Mouse (Mus musculus) hindbrain, embryonic 14.5 days (tissue): ENCODE measurements around the gene Ang5. TPM values are rescaled to one million over a fixed set of nuclear protein-coding genes. Genes with fewer than 3 reads are reported as not detected.
"Not testable (repeated sequence)": the region's sequence is repeated elsewhere in the genome, so short reads cannot be mapped to it uniquely, and the experiment has no call there.

ENCODE experiments used
- ATAC-seq: fragments of 200-750 bp; cut with Nextera tagmentation; 2 replicates; pipeline ENCODE4 v1.8.0; 2017; ENCODE audit warnings: moderate number of reproducible peaks, mild to moderate bottlenecking, moderate TSS enrichment, moderate library complexity; ENCODE audit not compliant: low FRiP score
- DNase-seq: peaks from one replicate; pipeline ENCODE4 v3.0.0-alpha.2; 2015; ENCODE audit warnings: low spot score
- H3K27ac ChIP-seq: fragments of 300-500 bp; sonication (generic); 2 replicates; pipeline ENCODE4 v1.5.1; 2014; ENCODE audit warnings: mild to moderate bottlenecking, moderate library complexity
- H3K27me3 ChIP-seq: fragments of 300-500 bp; sonication (generic); 2 replicates; pipeline ENCODE4 v1.6.1; 2014; ENCODE audit warnings: mild to moderate bottlenecking, low read length, mixed read lengths; ENCODE audit not compliant: control insufficient read depth, insufficient read depth
- H3K36me3 ChIP-seq: fragments of 300-500 bp; sonication (generic); replicated peaks from 2 replicates; pipeline ENCODE4 v1.6.1; 2014; ENCODE audit not compliant: control insufficient read depth, insufficient read depth
- H3K4me1 ChIP-seq: fragments of 300-500 bp; sonication (generic); replicated peaks from 2 replicates; pipeline ENCODE4 v1.6.1; 2014; ENCODE audit warnings: antibody characterized with exemption, low read length, mixed read lengths; ENCODE audit not compliant: control insufficient read depth, insufficient read depth
- H3K4me2 ChIP-seq: fragments of 300-500 bp; sonication (generic); replicated peaks from 2 replicates; pipeline ENCODE4 v1.6.1; 2014; ENCODE audit warnings: mild to moderate bottlenecking, moderate library complexity
- H3K4me3 ChIP-seq: fragments of 300-500 bp; sonication (generic); replicated peaks from 2 replicates; pipeline ENCODE4 v1.5.1; 2014; ENCODE audit warnings: mild to moderate bottlenecking, low read length
- H3K9ac ChIP-seq: fragments of 300-500 bp; sonication (generic); 2 replicates; pipeline ENCODE4 v1.6.1; 2014
- H3K9me3 ChIP-seq: fragments of 300-500 bp; sonication (generic); 2 replicates; pipeline ENCODE4 v1.6.1; 2016; ENCODE audit warnings: low read length; ENCODE audit not compliant: control insufficient read depth
- WGBS: fragments of 180-500 bp; shearing (Covaris S2); extraction: QIAGEN DNeasy Blood & Tissue Kit; methylation state at CpG from one replicate; pipeline ENCODE4 v1.1.7; 2014; 5-methylcytosine and 5-hydroxymethylcytosine counted together
- polyA plus RNA-seq: library from polyadenylated mRNA; unstranded; fragments of >200 nt; fragmentation: Nextera tagmentation; extraction: Ambion mirVana; gene quantifications from 2 replicates; pipeline ENCODE4 v1.2.1, GENCODE M21; 2014

The Ang5 gene
- not detected in 2 replicates for polyA plus RNA-seq

GRCm38 (mm10) chr14:43956769-43957168 is at the start of gene Ang5:
Gene Ang5 (plus strand): TSS chr14:43957069.
- H3K4me1 ChIP-seq, H3K27me3 ChIP-seq, H3K9ac ChIP-seq, ATAC-seq, H3K4me3 ChIP-seq, H3K36me3 ChIP-seq, H3K9me3 ChIP-seq, H3K27ac ChIP-seq, DNase-seq, H3K4me2 ChIP-seq: not testable (repeated sequence)
- WGBS = no CpG with 5 or more reads among the region's 2 CpGs

GRCm38 (mm10) chr14:43918214-43918613 is 38.7 kb upstream of the Ang5 start:
- H3K9me3 ChIP-seq, ATAC-seq, H3K4me1 ChIP-seq, H3K4me3 ChIP-seq, H3K4me2 ChIP-seq, DNase-seq, H3K27ac ChIP-seq, H3K27me3 ChIP-seq, H3K9ac ChIP-seq, H3K36me3 ChIP-seq: not testable (repeated sequence)

- not testable (repeated sequence) for H3K4me3 ChIP-seq, ATAC-seq, H3K9me3 ChIP-seq, H3K36me3 ChIP-seq, H3K4me1 ChIP-seq, H3K27ac ChIP-seq, H3K9ac ChIP-seq, H3K27me3 ChIP-seq, H3K4me2 ChIP-seq, DNase-seq
- 100% methylated on average over 3 of the region's 3 CpGs for WGBS
These were observed 33.4 kb upstream of the Ang5 start, which contains the start of gene Ear10 for GRCm38 (mm10) chr14:43923459-43923858. Gene Ear10 (minus strand): TSS chr14:43923559.

- ATAC-seq (peak; percentile 96), DNase-seq (peak; percentile 94)
- Histone ChIP-seq H3K27ac (peak within 1 kb of the TSS; percentile 82), H3K9ac (peak within 1 kb of the TSS; percentile 69), H3K4me3 (peak within 1 kb of the TSS; percentile 46), H3K4me2 (peak within 1 kb of the TSS; percentile 60)
- H3K36me3 ChIP-seq, H3K27me3 ChIP-seq, H3K9me3 ChIP-seq, H3K4me1 ChIP-seq: not testable (repeated sequence)
- 11% methylated on average over 10 of the region's 10 CpGs for WGBS
These were observed 32.0 kb upstream of the Ang5 start, which contains the start of gene Gm8113 for GRCm38 (mm10) chr14:43924688-43925403. Gene Gm8113 (plus strand): TSS chr14:43925390.

- not testable (repeated sequence) for H3K4me1 ChIP-seq
These were observed 31.4 kb upstream of the Ang5 start for GRCm38 (mm10) chr14:43925404-43925950.

DNA sequence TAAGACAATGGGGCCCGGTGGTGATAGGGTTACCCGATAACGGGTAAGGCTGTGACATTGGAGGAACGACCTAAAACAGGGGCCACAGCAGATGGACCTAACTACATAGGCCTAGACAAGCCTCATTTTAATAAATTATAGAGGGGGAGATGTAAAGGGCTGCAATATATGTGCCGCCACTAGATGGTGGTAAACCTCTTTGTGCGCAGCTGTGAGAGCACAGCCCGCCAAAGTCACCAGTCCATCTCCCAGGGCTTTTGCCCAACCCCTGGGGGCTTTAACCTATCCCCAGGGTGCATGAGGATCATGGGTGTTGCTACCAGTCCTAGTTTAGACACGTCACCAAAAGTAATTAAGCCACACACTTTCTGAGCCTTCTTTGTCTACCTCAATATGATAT is 23.9 kb upstream of the Ang5 start:
- 14% methylated on average over 8 of the region's 8 CpGs for WGBS
- not testable (repeated sequence) for H3K4me1 ChIP-seq, H3K9ac ChIP-seq, ATAC-seq, H3K4me3 ChIP-seq, H3K9me3 ChIP-seq, H3K27ac ChIP-seq, H3K4me2 ChIP-seq, H3K36me3 ChIP-seq, H3K27me3 ChIP-seq
- peak; percentile 73 for DNase-seq

More at GRCm38 (mm10) chr14:43925404-43925950, 31.4 kb upstream of the Ang5 start:
- not testable (repeated sequence) for H3K27me3 ChIP-seq, H3K9me3 ChIP-seq, H3K36me3 ChIP-seq
- Histone ChIP-seq H3K4me3 (peak overlapping the region; percentile 46), H3K9ac (peak overlapping the region; percentile 69), H3K4me2 (peak overlapping the region; percentile 60), H3K27ac (peak overlapping the region; percentile 82)
- ATAC-seq = peak; percentile 83
- DNase-seq = peak; percentile 70
- 4% methylated on average over 21 of the region's 21 CpGs for WGBS

DNA sequence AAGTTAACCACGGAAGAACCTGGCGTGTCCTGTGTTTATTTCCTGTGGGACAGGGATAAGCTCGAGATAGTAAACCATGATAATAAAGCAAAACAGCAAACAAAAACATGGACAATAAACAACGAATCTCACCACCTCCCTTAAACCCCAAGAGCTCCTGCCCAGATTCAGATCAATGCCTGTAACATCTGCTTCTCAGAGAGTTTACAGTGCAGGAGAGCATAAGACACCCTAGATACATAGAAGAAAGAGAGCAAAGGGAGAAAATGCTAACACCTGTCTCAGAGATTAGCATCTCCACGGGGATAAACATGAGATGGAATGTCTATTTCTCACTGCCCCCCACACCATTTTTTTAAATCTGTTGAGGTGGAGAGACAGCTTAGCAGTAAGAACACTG is 23.5 kb upstream of the Ang5 start:
- WGBS = 57% methylated on average over 5 of the region's 5 CpGs
- not testable (repeated sequence) for H3K4me1 ChIP-seq, H3K9me3 ChIP-seq, DNase-seq, H3K36me3 ChIP-seq, H3K27me3 ChIP-seq, H3K4me2 ChIP-seq, ATAC-seq, H3K4me3 ChIP-seq, H3K9ac ChIP-seq, H3K27ac ChIP-seq

GRCm38 (mm10) chr14:43953382-43953781 is 3.5 kb upstream of the Ang5 start:
- ATAC-seq, DNase-seq, H3K9ac ChIP-seq, H3K27ac ChIP-seq, H3K27me3 ChIP-seq, H3K4me1 ChIP-seq, H3K36me3 ChIP-seq, H3K4me2 ChIP-seq, H3K9me3 ChIP-seq, H3K4me3 ChIP-seq: not testable (repeated sequence)
- 91% methylated on average over 2 of the region's 2 CpGs for WGBS

- H3K9ac ChIP-seq, H3K36me3 ChIP-seq, ATAC-seq, H3K4me2 ChIP-seq, H3K27ac ChIP-seq, DNase-seq, H3K4me1 ChIP-seq, H3K4me3 ChIP-seq, H3K27me3 ChIP-seq, H3K9me3 ChIP-seq: not testable (repeated sequence)
- no CpG with 5 or more reads among the region's 1 CpGs for WGBS
These were observed 1.8 kb upstream of the Ang5 start for GRCm38 (mm10) chr14:43955074-43955473.
